Comparison of ENCODE assay signal across 1 mouse cellular context in genomic region chr4:21727615-21728165, GRCm38 (mm10).
A peak's percentile ranks its signal among the peaks of the same experiment; 100 is the strongest.
TF ChIP-seq lines count a peak whose summit lies in the region.

Gene Ccnc, plus strand, starts transcription at chr4:21727701.

TF ChIP-seq in CH12.LX, 34 proteins besides CTCF, POLR2A, EP300 and RAD21 (continued from another document):
- peak; percentile 71; the same call in 1 of the 2 replicates for TF ChIP-seq MAZ (IDR thresholded peaks at IDR 0.05; ENCODE audit: low read depth, low read length)
- TF ChIP-seq UBTF (IDR thresholded peaks at IDR 0.05; ENCODE audit: low read depth, low read length), result peak; percentile 98
- 0 out of 2 replicates have a peak, but pooled peaks have one; percentile 36 for TF ChIP-seq RCOR1 (conservative IDR thresholded peaks at IDR 0.05; ENCODE audit: low read depth, low read length)
- TF ChIP-seq NRF1 (IDR thresholded peaks at IDR 0.05; ENCODE audit: low read depth, low read length), result no peak
- peak; percentile 92 for TF ChIP-seq NELFE (IDR thresholded peaks at IDR 0.05; ENCODE audit: low read depth, low read length)
- TF ChIP-seq ZKSCAN1 (IDR thresholded peaks at IDR 0.05; ENCODE audit: borderline replicate concordance, low read depth, low read length), result no peak
- TF ChIP-seq ETS1 (conservative IDR thresholded peaks at IDR 0.05; ENCODE audit: low read depth, low read length), result no peak
- no peak for TF ChIP-seq JUND (conservative IDR thresholded peaks at IDR 0.05; ENCODE audit: low read depth, low read length)
- TF ChIP-seq HCFC1 (IDR thresholded peaks at IDR 0.05; ENCODE audit: low read depth, low read length), result peak; percentile 88
- no peak for TF ChIP-seq ZC3H11A (IDR thresholded peaks at IDR 0.05; ENCODE audit: low read depth, low read length)
- TF ChIP-seq ZMIZ1 (IDR thresholded peaks at IDR 0.05; ENCODE audit: low read depth, low read length), result peak; percentile 85
